Mouse (Mus musculus): ENCODE measurements around the gene Tiprl.

The Tiprl gene

DNA sequence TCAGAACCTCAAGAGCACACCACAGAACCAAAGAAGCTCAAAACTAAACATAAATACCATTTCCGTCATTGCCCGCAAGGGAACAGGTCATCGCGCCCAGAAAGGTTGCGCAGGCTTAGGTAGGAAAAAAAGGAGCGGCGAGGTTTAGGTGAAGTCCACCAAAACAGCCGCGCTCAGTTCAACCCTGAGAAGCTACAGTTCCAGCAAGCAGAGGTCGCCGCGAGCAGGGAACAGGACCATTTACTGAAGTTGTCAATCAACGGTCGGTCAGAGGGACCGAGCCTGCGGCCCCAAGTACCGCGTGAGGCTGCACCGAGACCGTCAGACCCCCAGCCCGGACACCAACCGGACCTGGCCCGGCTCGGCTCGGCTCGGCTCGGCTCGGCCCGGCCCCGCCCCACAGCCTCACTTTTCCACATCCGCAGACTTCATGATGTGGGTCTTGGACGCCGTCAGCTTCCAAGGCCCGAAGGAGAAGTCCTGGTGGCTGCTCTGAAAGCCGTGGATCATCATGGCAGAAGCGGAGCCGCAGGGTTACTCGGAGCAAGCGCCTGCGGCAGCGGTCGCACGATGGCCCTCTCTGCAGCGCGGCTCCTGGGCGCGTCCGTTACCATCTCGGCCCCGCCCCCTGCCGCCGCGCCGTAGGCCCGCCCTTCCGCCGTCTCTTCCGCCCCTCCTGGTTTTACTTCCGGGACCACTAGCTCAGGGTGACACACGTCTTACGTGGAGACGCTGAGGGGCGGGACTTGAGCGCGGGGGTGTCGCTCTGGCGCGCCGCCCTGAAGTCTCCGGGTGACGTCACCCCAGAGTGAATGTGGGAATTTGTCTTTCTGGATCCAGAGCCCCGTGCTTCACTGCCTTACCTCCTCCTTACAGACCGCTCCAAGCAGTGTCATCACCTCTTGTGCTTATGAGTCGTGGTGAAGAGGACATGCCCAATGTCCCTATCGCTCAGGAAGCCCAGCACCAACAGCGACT is at the start of gene Tiprl:
Tiprl (minus strand) TSS at position 676 of the 978 bp plus-strand sequence.
- DNase-seq: peak; percentile 98

- no peak for DNase-seq
These were observed 47.3 kb upstream of the Tiprl start for GRCm38 (mm10) chr1:165284096-165284495.

DNA sequence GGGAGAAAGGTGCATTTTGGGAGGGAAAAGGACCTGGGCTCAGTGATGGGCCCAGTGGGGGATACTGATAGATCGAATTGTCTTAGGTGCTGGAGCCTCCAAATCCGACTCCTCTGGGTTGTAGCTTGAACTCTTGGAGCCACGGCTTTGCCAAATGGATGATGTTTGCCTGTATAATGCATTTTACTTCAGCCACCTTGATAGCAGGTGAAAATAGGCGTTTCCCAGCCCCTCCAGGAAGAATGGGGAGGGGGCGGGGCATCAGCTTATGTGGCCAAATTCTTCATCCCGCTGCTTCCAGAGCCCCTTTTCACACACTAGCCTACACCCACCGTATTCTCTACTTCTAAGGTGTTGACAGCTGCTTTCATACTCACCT is 46.2 kb upstream of the Tiprl start:
- no peak for DNase-seq

GRCm38 (mm10) chr1:165282222-165282966 is 45.6 kb upstream of the Tiprl start:
- DNase-seq: no peak

DNA sequence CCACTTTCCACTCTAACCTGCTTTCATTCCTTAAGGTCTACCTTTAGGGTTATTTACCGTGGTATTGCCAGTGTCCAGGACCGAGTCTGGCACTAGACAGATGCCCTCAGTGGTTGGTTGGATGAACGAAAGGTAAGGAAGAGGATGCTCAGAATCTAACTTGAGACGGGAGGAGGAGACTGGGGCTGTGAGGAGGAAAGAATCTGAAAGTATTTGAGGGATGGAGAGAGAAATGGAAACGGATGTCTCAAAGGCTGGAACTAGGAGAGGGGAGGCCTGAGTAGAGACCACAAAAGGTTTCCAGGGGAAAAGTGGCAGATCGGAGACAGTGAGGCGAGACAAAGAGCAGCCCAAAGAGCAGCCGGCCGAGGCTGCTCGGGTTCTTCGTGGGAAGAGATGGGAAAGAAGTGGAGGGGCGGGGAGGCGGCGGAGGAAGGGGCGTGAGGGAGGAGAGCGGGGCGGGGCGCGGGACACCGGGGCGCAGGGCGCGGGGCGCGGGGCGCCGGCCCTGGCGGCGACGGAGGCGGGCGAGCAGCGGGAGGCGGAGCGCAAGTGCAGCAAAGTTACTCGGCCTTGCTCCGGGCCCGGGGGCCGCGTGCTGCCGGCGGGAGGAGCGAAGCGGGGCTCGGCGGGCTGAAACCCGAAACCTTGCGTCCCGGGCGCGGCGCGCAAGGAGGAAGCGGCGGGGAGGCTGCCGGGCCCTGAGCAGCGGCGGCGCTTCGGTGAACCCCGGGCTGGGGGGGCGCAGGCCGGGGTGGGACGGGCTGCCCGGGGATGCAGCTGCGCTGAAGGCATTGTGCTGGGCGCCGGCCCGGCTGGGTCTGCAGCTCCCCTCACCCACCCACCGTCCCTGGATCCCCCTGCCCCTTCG is 44.8 kb upstream of the Tiprl start:
- peak; percentile 87 for DNase-seq

DNA sequence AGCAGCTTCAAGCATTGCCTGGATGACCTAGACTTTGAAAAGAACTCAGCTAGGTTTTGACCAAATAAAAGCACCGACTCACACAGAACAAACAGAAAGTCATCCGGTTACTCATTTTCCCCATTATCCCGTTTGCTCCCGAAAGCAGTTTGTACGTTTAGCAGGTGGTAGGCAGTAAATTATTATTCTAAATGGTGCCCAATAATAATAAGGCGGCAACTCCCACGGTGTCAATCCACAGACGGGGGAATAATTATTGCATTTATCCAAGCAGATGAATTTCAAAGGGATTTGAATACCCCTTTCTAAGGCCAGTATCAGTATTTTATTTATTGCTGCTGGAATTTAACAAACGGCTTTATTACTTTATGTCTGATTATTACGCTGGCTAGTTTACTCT is 43.9 kb upstream of the Tiprl start:
- DNase-seq: no peak

DNA sequence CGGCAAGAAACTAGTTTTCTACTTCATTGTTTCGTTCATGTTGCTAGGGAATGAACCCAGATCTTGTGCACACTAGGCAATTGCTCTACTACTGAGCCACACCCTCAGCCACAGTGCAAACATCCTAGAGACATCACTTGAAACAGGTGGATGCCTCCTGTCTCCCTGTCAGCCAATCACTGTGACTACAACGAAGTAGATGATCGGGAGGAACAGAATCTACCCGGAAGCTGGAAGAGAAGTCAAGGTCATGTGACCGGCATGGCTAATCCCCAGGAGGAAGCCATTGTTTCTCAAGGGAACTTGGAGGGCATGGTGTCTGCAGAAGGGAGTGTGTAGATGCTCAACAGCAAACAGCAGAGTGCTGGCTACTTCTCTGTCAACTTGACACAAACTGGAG is 38.1 kb upstream of the Tiprl start:
- no peak for DNase-seq

- peak; percentile 79 for DNase-seq
These were observed 15.4 kb upstream of the Tiprl start for GRCm38 (mm10) chr1:165252027-165252671.

DNA sequence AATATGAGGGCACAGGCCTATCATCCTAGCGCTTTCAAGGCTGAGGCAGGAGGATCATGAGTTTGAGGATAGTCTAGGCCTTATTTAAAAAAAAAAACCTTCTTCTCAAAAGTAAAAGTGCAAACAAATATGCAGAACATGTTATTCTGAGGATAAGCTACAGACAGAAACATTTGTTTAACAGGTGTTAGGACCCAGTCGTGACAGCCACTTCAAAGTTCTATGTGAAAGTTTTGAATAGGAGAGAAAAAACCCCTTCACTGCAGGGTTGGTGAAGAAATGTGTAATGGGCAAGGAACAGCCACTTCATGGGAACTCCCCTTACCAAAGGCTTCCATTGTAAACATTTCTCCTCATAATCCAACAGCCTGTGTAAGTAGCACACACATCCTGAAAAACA is 13.8 kb upstream of the Tiprl start:
- no peak for DNase-seq

GRCm38 (mm10) chr1:165248842-165249241 is 12.0 kb upstream of the Tiprl start:
- DNase-seq: no peak

DNA sequence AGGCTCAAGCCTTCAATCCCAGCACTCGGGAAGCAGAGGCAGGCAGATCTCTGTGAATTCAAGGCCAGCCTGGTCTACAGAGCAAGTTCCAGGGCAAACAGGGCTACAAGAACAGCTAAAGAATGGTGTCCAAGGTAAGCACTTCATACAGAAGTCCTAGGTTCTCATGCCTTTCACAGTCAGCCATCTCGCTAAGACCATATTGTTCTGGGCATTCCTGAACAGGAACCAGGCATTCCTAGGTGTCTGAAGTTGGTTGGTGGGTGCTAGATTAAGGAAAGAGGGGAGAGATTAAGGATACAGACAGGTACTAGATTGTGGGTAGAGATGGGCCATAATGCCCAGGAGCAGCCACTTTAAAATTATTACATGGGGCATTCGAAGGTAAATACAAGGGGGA is 11.0 kb upstream of the Tiprl start:
- DNase-seq: no peak

- no peak for DNase-seq
These were observed 10.3 kb upstream of the Tiprl start for GRCm38 (mm10) chr1:165247085-165247484.

GRCm38 (mm10) chr1:165246587-165246986 is 9.8 kb upstream of the Tiprl start:
- DNase-seq: no peak

GRCm38 (mm10) chr1:165235846-165236245 is 950 bp downstream of the Tiprl start:
- DNase-seq: no peak

- DNase-seq: no peak
These were observed 3.0 kb downstream of the Tiprl start for GRCm38 (mm10) chr1:165233806-165234205.

DNA sequence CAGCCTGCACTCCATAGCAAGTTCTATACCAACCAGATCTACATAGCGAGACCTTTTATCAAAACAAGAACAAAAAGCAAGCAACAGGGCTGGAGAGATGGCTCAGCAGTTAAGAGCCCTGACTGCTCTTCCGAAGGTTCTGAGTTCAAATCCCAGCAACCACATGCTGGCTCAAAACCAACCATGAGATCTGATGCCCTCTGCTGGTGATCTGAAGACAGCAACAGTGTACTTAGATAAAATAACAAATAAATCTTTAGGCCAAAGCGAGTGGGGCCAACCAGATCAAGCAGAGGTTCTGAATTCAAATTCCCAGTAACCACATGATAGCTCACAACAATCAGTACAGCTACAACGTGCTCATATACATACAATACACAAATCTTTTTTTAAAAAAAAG is 6.1 kb downstream of the Tiprl start:
- no peak for DNase-seq

- no peak for DNase-seq
These were observed 7.2 kb downstream of the Tiprl start for GRCm38 (mm10) chr1:165229577-165229976.

DNA sequence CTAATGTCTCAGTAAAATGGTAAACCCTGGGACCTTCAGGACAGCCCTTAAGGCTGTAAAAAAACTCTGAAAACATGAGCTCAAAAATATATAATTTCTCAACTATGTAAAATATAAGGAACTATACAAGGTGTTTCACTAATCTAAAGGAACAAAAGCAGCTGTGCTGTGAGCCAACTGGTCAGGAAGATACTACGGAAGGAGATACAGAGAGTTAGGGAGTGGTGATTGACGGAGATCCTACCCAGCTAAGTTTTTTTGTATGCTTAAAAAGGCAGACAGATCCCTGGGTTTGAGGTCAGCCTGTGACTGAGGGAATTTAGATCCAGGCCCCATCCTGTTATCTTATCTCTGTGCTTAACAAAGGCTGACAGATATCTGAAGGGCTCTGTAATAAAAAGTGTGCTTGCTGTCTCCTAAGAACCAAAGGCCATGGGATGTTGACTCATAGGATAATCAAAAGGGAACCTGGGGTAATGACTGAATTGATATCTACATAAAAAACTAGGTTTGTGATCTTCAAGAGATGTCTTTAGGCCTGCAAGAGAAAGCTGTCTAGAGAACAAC is 19.7 kb downstream of the Tiprl start:
- no peak for DNase-seq

DNA sequence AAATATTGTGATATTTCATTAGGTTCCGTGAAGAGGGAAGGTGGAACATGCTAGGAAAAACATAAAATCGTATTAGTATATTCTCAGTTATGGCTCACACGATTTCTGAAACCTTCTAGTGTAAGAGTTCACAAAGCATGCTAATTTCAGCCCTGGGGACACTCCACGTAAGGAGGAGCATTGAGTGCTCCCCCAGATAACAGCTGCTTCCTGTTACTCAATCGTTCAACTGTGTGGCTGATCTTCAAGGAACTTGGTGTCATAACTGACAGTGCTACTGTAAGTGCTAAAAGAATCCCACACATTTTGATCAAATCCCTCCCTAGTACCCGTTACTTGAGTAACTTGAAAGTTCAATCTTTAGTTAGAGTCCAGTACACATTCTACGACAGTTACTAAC is 21.0 kb downstream of the Tiprl start:
- no peak for DNase-seq

- no peak for DNase-seq
These were observed 31.2 kb downstream of the Tiprl start for GRCm38 (mm10) chr1:165205591-165205990.

- no peak for DNase-seq
These were observed 33.2 kb downstream of the Tiprl start for GRCm38 (mm10) chr1:165203488-165204035.

Measured in embryo, embryonic 11 days (tissue).